Mouse (Mus musculus) thymus, adult 18-20 months (tissue): Measurements from ENCODE around the gene Pdk3.
A peak's percentile ranks its signal among the peaks of the same experiment; 100 is the strongest.

ENCODE experiments used
- DNase-seq, 2 experiments: peaks; one replicate each; pipeline ENCODE4 v3.0.0; 2022; ENCODE audit warnings: mixed read lengths in 2 of 2

The Pdk3 gene

DNA sequence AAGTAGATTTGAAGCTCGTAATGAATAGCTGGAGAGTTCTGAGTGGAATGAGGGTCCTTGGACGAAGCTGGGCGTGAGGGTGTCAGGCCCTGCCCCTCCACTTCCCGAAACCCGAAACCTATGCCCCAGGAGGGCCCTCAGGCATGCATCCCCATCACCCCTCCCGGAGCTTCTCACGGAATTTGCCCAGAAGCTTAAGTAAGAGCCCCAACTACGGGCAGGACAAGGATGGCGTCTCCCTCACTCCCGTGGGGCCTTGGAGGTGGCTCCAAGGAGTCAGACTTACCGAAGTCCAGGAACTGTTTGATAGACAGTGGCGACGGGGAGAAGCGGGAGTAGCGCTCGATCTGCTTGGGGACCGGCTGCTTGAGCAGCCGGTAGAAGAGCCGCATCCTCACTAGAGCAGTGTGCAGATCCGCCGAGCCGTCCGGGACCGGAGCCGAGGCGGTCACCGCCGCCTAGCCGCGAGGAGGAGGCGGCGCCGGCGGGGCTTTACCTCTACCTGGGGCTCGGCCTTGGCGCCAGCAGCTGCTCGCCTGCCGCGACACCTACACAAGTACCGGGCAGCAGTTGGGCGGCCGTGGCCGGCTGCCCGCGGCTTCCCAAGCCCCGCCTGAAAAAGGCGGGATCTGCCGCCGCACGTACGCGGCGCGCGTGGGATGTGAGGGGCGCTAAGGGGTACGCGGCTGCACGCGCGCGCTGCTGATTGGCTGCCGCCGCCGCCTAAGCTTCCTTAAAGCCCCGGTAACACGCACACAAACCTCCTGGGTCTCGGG is at the start of gene Pdk3:
Gene Pdk3 (minus strand): TSS at position 641 of the 776 bp plus-strand sequence.
- peak; percentile 65 to 66 for DNase-seq

DNA sequence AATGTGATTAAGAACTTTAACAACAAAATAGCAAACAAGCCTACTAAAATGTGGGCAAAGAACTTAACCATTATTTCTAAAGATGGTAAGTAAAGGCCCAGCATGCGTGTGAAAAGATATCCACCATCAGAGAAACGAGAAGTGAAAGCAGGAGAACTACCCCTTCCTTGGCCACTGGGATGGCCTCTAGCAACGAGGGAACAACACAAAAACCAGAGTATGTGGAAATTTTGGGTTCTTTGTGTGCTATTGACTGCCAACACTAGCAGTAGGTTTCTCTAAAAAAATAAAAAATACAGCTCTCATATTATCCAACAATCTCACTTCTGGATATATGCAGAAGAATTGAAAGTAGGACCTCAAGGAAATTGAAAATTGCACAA is 45.6 kb upstream of the Pdk3 start:
- no peak for DNase-seq

GRCm38 (mm10) chrX:93876981-93877633 is 45.1 kb upstream of the Pdk3 start:
- no peak for DNase-seq

DNA sequence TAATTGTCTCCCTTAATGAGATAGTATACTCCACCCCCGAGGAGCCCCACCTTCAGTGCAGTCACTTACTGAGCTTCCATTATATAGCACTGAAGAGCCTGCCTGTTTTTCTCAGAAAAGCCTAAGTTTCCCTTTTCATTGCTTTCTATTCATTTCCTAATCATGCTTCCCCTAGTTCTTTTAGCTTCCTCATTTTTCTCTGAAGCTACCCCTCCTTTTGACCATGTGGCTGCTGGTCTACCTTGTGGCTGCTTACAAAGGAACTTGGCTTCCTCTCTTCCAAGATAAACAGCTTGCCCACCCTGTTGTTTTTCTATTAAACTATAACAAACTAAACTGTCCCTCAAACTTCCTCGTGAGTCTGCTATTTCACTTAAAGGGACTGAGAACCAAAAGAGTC is 31.4 kb upstream of the Pdk3 start:
- no peak for DNase-seq

GRCm38 (mm10) chrX:93862525-93863086 is 30.6 kb upstream of the Pdk3 start:
- no peak for DNase-seq

GRCm38 (mm10) chrX:93857756-93858155 is 25.8 kb upstream of the Pdk3 start:
- no peak for DNase-seq

- no peak for DNase-seq
Observed at GRCm38 (mm10) chrX:93832337-93832884, 410 bp upstream of the Pdk3 start.

DNA sequence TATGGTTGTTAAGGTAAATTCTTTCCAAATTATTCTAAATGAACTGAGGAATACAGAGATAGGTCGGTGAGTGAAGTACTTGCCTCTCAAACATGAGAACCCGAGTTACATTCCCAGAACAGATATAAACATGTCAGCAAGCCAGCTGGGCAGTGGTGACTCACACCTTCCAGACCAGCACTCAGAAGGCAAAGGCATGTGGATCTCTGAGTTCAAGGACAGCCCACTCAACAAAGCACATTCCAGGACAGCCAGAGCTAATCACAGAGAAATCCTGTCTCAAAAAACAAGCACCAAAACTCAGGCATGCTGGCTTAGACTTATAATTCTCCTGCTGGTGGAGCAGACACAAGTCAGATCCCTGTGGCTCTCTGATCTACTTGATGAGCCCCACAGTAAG is 6.2 kb downstream of the Pdk3 start:
- no peak for DNase-seq

DNA sequence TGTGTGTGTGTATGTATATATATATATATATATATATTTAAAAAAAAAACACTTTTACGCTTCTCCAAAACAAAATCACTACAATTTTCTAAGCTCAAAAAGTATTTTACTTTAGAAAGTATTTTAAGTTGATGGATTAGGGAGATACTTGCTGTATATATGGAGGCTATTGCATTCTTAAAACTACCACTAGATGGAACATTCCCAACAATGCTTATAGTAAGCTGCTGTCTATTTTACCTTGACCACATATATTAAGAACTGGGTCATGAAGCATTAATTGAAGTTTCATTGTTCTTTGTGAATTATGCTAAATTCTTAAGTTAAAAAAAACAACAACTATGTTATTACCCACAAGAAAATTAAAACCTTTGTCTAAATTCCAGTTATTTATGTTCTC is 24.0 kb downstream of the Pdk3 start:
- no peak for DNase-seq

GRCm38 (mm10) chrX:93793168-93793567 is 38.8 kb downstream of the Pdk3 start:
- peak; percentile 3 to 9 for DNase-seq

GRCm38 (mm10) chrX:93789562-93789961 is 42.4 kb downstream of the Pdk3 start:
- no peak for DNase-seq

- no peak for DNase-seq
Observed at GRCm38 (mm10) chrX:93760770-93761169, 71.2 kb downstream of the Pdk3 start.

DNA sequence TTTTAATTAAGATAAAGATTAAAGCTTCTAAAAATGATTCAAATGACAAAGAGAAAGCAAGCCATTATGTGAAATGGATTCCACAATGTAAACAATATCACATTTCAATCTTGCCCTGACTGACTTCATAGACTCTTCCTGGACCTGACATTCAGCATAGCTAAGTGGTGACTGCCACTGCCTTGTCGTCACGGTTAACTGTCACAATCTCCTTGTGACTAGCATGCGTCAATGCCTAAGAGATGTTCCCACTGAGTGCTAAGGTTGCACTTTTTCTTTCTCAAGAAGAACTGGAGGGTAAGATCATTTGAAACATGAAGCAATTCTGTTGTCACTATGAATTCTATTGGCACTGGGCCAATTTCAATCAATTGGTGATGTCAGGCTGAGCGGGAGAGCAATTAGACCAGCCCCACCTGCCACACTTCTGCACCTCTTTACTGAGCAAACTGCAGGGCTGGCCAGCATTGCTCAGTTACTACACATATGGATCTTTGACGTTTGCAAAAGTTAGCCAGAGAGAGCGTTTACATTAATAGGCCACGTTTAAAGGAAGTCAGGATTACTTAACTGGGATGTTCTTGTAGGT is 75.0 kb downstream of the Pdk3 start:
- no peak for DNase-seq

- no peak for DNase-seq
Observed at GRCm38 (mm10) chrX:93755210-93755842, 76.7 kb downstream of the Pdk3 start.

DNA sequence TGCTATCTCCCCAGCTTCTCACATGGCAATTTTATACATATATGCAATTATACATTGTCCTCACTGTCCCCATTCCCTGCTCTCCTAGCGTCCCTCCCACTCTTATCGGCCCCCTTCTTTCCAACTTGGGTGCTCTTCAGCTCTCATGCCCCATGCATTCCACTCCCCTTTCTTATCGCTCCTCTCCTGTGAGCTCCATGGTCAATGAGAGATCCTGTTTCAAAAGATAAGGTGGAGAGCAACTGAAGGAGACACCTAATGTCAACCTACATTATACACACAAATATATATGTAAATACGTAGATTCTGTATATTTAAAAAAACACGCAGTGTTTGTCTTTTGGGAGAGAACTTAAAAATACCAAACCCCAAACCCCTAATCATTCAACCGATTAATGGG is 81.4 kb downstream of the Pdk3 start:
- DNase-seq, result no peak

GRCm38 (mm10) chrX:93749165-93749564 is 82.8 kb downstream of the Pdk3 start:
- DNase-seq, result no peak

DNA sequence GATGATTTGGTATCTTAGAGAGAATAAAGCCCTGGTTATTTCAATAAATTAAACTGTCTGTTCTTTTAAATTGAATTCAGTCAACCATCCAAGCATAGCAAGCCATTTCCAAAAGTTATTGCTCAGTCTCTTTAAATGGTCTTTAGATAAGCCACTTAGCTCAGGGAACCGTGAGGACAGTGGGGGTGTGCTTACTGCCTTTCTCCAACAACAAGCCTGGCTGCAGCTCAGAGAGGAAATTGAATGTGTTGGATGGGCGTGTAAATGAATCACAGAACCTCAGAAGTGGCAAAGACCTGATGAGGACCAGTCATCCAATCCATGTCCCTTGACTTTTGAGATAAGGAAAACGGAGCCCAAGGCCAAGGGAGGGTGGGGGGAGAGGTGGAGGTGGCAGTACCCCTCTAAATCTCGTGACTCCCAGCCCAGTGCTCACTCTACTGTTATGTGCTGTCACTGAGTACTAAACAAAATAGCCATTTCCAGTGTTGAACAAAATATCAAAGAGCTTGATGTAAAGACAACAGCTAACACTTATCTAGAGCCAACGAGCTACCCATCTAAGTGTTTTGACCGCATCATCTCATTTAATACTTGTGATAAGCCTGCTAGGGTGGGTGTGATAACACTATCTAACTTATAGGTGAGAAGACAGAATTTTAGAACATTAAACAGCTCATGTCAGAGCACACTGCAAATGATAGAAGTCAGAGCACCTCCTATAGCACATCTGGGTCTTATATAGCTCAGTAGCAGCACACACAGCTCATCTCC is 98.8 kb downstream of the Pdk3 start:
- DNase-seq, result no peak

- no peak for DNase-seq
Observed at GRCm38 (mm10) chrX:93732407-93732806, 99.6 kb downstream of the Pdk3 start.

GRCm38 (mm10) chrX:93730854-93731253 is 101.1 kb downstream of the Pdk3 start:
- DNase-seq, result no peak

GRCm38 (mm10) chrX:93729529-93729928 is 102.5 kb downstream of the Pdk3 start:
- no peak for DNase-seq
